Mouse (Mus musculus): ENCODE results near the gene Gm39115. TPM values are rescaled to one million over a fixed set of nuclear protein-coding genes. Genes with fewer than 3 reads are reported as not detected.
"Not testable (repeated sequence)": the region's sequence is repeated elsewhere in the genome, so short reads cannot be mapped to it uniquely, and the experiment has no call there.

Gm39115 gene
- total RNA-seq (2021), result not detected
- not detected in 2 replicates for polyA plus RNA-seq (2012; rRNA removed)
- long read RNA-seq, result 0 reads

GRCm38 (mm10) chr7:142135934-142136333, at the start of gene Gm39115:
Gene Gm39115 (minus strand): TSS chr7:142136034.
- DNase-seq, result not testable (repeated sequence)

GRCm38 (mm10) chr7:142181021-142181420, 45.2 kb upstream of the Gm39115 start:
- no peak for DNase-seq

- DNase-seq, result no peak
These were observed 42.9 kb upstream of the Gm39115 start for GRCm38 (mm10) chr7:142178685-142179084.

GRCm38 (mm10) chr7:142175905-142176304, 40.1 kb upstream of the Gm39115 start, which contains the start of gene Krtap5-2:
Gene Krtap5-2 (minus strand): TSS chr7:142176005.
- DNase-seq, result not testable (repeated sequence)

- DNase-seq, result no peak
These were observed 34.0 kb upstream of the Gm39115 start for GRCm38 (mm10) chr7:142169836-142170235.

GRCm38 (mm10) chr7:142165639-142166038, 29.8 kb upstream of the Gm39115 start, which contains the start of gene Gm4553:
Gene Gm4553 (minus strand): TSS chr7:142165739.
- not testable (repeated sequence) for DNase-seq

GRCm38 (mm10) chr7:142159366-142159765, 23.5 kb upstream of the Gm39115 start:
- peak; percentile 10 for DNase-seq

GRCm38 (mm10) chr7:142157013-142157412, 21.2 kb upstream of the Gm39115 start, which contains the start of gene Gm29735:
Gene Gm29735 (minus strand): TSS chr7:142157113.
- not testable (repeated sequence) for DNase-seq

- DNase-seq, result no peak
These were observed 19.5 kb upstream of the Gm39115 start for GRCm38 (mm10) chr7:142155308-142155707.

- DNase-seq, result no peak
These were observed 16.4 kb upstream of the Gm39115 start for GRCm38 (mm10) chr7:142152191-142152590.

GRCm38 (mm10) chr7:142148633-142149032, 12.8 kb upstream of the Gm39115 start:
- no peak for DNase-seq

- DNase-seq, result peak; percentile 44
These were observed 10.2 kb upstream of the Gm39115 start for GRCm38 (mm10) chr7:142146033-142146432.

- DNase-seq, result no peak
These were observed 9.6 kb upstream of the Gm39115 start for GRCm38 (mm10) chr7:142145413-142145940.

GRCm38 (mm10) chr7:142144507-142144906, 8.7 kb upstream of the Gm39115 start, which contains the start of gene Gm45337:
Gene Gm45337 (minus strand): TSS chr7:142144607.
- no peak for DNase-seq

- not testable (repeated sequence) for DNase-seq
These were observed 7.7 kb upstream of the Gm39115 start for GRCm38 (mm10) chr7:142143506-142144010.

GRCm38 (mm10) chr7:142140696-142141095, 4.9 kb upstream of the Gm39115 start:
- DNase-seq, result no peak

- no peak for DNase-seq
These were observed 1.4 kb downstream of the Gm39115 start for GRCm38 (mm10) chr7:142134206-142134995.

- DNase-seq, result no peak
These were observed 7.0 kb downstream of the Gm39115 start for GRCm38 (mm10) chr7:142128843-142129242.

GRCm38 (mm10) chr7:142120629-142121028, 15.2 kb downstream of the Gm39115 start, which contains the start of gene Gm45618:
Gene Gm45618 (minus strand): TSS chr7:142120729.
- DNase-seq, result not testable (repeated sequence)

GRCm38 (mm10) chr7:142119632-142120031, 16.2 kb downstream of the Gm39115 start:
- DNase-seq, result peak; percentile 8

GRCm38 (mm10) chr7:142104747-142105146, 31.1 kb downstream of the Gm39115 start:
- no peak for DNase-seq

GRCm38 (mm10) chr7:142097776-142098175, 38.1 kb downstream of the Gm39115 start:
- peak; percentile 82 for DNase-seq

GRCm38 (mm10) chr7:142096701-142097100, 39.1 kb downstream of the Gm39115 start:
- no peak for DNase-seq

Measured in adrenal gland, adult 2 months (tissue).